Mouse (Mus musculus): ENCODE results near the gene 4921504E06Rik.
A peak's percentile ranks its signal among the peaks of the same experiment; 100 is the strongest.

The 4921504E06Rik gene

GRCm38 (mm10) chr2:19416066-19416465 lies 137.6 kb downstream of the 4921504E06Rik start:
- DNase-seq, result no peak

- DNase-seq, result peak; percentile 21
These were observed 138.6 kb downstream of the 4921504E06Rik start for GRCm38 (mm10) chr2:19415063-19415521.

GRCm38 (mm10) chr2:19414222-19414965 lies 139.3 kb downstream of the 4921504E06Rik start:
- peak; percentile 83 for DNase-seq

Measured in kidney, postnatal 10 days (tissue).